Mouse (Mus musculus): ENCODE data around the gene Spink4.

DNA sequence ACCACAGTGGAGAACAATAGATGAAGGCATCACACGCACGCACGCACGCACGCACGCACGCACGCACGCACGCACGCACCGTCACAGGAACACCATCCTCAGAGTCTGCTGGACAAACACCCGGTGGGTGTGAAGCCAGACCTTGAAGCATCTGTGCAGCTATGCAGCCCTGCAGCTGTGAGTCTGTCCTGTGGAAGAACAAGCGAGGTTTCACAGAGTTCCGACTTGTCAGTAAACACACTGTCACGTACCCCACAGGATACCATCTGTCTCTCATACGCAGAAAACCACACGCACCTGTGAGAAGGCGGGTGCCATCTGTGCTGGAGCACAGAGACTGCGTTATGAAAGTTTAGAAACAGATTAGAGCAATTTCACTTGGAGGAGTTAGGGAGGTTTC, 44.0 kb upstream of the Spink4 start:
- no peak for TF ChIP-seq POLR2A (IDR thresholded peaks at IDR 0.05; ENCODE audit: low read depth, low read length)
- TF ChIP-seq CTCF (IDR thresholded peaks at IDR 0.05; ENCODE audit: extremely low read depth, insufficient read length, insufficient replicate concordance, low read depth, low read length): no peak
